Mouse (Mus musculus) layer of hippocampus, postnatal 36 days (tissue): Measurements from ENCODE around the gene 1700010I14Rik. TPM values are rescaled to one million over a fixed set of nuclear protein-coding genes. Genes with fewer than 3 reads are reported as not detected.

Source experiments
- DNase-seq, 2 experiments: peaks; one replicate each; pipeline ENCODE4 v3.0.0; 2022
- total RNA-seq, 2 experiments: library from RNA; stranded (reverse); gene quantifications; 2 replicates each; pipeline ENCODE4 v1.2.3; 2021

1700010I14Rik gene
- total RNA-seq, 2 experiments from 2014 or later, result 1.4 to 2.0 TPM

DNA sequence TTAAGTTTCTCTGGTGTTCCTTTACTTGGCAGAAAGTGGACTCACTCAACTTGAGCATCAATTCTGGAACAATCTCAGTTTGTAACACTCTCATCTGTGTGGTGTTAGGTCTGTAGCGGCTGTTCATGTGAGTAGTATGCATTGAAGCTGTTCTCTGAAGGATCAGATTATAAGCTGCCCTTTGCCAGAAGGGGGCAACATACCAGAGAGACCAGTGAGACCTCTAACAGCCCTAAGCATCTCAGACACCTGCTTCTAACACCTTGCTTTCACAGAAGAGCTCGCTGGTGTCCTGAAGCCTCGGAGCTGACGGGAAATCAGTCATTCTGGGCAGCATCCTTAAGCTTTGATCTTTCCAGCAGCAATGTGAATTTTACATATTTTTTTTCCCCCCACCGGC is 42.0 kb downstream of the 1700010I14Rik start:
- no peak for DNase-seq

DNA sequence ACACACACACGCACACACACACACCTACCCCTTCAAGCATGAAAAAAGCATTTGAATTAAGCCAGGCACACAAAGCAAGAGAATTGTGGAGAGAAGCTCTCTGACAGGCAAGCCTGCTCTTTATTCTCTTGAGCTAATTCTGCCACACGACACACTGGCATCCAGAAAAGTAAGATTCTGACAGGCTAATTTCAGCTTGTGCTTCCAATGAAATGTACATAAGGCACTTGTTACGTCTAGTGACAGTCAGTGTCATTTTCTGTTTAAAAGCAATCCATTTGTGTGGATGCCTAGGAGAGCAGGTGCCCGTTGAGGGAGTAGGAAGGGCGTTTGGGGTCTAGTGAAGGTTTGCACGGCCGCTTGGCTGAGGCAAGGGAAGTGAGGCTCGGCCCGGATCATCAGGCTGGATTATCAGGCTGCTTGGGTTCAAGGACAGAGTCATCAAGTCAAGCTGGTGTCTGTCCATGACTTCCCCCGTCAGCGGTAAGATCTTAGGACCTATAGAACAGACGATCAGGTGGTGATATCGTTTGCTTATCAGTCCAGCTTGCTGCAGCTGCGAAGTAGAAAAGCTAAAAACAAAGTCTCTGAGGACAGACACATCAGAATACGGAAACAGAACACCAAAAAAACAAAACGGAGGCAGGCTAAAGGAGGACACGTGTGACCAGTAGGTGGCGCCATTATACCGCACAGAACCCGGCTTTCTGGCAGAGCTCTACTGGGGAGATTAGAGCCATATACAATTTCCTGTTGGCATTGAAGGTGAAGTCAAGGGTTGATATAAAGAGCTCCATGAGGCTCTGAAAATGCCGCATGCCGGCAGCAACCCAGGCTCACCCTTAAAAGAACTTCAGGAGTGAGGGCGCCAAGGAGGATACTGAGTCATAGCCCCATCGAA is 43.4 kb downstream of the 1700010I14Rik start:
- peak; percentile 85 to 86 for DNase-seq

DNA sequence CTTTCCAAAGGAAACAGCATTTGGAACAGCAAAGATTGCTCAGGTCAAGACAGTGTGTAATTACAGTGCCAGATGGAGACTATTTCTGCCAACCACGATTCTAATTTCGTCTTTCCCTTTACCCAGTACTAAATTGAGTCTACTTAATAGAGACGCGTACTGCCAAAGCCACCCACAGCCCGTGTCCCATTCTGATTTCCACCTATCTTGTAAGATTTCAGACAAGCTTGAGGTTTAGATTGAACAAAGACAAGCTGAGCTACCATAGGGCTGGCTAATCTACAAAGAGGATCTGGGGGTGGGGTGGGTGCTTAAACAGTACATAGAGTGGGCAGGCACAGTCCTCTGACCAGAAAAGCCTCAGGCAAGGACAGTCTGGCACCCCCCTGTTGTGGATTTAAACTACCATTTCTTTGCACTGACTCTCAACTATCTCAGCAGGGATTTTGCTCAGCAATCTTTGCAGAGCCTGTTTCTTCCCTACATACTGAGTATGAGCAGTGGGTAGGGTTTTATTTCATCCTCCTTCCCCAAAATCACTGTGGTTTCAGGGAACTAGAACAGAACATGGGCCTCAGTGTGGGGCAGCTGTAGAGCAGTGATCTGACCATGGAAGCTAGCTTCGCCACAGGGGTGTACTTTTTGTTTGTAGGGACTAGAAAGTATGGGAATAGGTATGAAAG is 44.4 kb downstream of the 1700010I14Rik start:
- DNase-seq, result peak in 1 of 2 experiments; percentile 16

DNA sequence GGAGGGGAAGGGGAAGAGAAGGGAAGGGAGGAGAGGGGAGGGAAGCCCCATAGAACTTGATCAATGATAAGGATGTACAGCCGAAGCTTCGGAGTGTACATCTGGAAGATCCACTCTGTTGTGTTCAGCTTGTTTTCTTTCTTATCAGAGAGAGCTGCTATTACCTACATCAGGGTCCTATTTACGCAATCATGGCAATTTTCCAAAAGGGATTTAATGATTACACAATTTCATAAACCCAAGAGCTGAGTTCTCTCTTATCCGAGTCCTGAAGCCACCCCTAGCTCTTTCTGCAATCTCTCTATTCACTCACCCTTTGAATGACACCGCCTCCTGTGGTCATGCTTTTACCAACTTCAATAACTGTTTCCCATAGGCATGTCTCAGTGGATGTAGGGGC is 45.4 kb downstream of the 1700010I14Rik start:
- DNase-seq, result no peak

DNA sequence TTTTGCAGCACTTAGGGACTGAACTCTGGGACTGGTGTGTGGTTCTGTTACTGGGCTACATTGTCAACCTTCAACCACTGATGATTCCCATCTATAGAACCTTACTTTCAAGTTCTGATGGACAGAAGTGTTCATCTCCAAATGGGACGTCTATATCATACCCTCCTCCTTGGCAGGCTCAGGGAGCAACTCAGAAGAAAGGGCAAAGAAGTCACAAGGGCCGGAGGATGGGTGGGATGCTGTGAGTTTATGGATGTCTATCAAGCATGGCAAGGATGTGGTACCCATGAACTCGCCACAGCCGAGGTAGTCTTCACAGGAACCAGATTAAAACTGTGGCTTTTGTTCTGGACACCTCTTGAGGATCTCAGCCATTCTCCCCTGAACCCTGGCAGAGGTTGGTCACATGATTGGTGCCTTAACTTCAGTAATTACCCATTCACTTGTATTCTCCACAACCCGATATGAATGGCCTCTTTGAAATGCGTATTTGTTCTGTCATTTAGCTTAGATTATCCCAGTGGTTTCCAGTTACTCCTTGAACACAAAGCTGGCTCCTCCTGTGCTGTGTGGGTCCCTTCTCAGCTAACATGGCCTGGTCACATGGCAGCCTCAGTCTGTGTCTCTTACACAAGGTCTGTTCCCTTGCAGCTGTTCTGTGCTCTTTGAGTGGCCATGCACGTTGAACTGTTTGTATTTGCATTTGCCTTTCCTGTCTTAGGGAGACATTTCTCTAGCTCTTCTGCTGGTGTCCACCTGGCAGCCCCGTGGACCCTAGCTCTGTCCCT is 47.6 kb downstream of the 1700010I14Rik start:
- DNase-seq, result no peak

DNA sequence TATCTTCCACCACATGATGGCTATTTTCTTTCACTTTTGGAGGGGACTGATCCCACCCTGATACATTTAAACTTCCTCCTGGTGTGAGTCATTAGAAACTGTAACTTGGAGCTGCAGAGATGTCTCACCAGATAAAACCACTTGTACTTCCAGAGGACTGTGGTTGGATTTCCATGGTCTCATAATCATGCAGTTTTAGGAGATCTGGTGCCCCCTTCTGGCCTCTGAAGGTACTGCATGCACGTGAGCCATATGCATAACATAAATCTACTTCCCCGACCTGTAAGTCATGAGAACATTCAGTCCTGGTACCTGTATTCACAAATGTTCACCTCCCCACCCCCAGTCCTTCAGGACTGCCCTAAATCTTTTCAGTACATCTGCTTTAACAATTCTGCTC is 54.6 kb downstream of the 1700010I14Rik start:
- DNase-seq, result no peak

DNA sequence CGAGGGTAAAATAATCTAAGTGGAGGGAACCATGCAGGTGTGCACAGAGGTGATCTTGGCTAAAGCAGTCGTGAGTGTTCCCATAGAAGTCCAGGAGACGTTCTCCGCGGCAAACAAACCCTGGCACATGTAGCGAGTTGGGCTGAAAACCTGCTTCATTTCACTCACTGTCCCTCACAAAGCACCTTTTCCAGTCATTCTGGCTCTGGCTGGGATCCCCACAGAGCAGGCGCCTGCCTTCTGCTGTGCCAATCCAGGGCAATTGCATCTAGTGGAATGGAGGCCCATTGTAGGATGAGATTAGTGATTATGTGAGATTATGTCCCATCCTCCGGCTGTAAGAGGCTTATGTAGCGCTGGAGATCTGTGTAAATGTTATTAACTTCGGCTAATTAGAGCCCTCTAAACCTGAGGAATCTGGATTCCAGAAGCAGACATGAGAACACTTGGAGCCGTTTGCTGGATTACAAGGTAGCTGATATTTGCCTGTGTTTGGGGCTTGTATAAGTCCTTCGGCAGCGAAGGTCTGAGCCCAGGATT is 64.4 kb downstream of the 1700010I14Rik start:
- DNase-seq, result no peak

DNA sequence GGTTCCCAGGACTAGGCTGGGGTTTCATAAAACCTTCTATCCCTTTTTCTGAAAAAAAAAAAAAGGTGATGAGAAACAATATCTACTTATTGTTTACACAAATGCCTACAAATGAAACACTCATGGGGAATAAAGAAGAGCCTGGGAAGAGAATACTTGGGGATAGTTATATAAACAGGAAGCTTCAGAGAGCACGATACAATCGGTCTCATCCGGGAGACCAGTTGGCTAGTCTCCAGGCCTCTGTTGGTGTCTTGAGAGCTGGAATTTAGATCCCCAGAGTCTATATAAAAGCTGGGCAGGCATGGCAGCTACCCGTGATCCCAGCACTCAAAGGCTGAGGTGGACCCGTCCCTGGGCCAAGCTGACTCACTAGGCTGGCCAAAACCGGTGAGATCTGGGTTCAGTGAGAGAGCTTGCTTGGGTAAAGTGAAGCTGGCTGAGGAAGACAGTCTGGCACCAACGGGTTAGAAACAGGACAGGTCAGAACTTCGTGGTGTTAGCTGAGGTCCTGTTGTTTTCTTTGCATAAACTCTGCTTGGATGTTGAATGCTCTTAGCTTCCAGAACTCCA is 71.3 kb downstream of the 1700010I14Rik start:
- no peak for DNase-seq
